Mouse (Mus musculus) adrenal gland, postnatal 36 days (tissue): ENCODE data around the gene Actg1. TPM values are rescaled to one million over a fixed set of nuclear protein-coding genes. Genes with fewer than 3 reads are reported as not detected.

ENCODE experiments used
- DNase-seq, 2 experiments: peaks; one replicate each; pipeline ENCODE4 v3.0.0; 2021; ENCODE audit warnings: mixed read lengths in 1 of 2
- total RNA-seq, 2 experiments: library from RNA; stranded (reverse); gene quantifications; 2 replicates each; pipeline ENCODE4 v1.2.3; 2021

The Actg1 gene
- total RNA-seq, 2 experiments from 2014 or later, result 1,356 to 1,461 TPM

GRCm38 (mm10) chr11:120311561-120311960, 36.8 kb downstream of the Actg1 start:
- DNase-seq, result no peak

- peak; percentile 95 for DNase-seq
Measured at GRCm38 (mm10) chr11:120310813-120311312, 37.5 kb downstream of the Actg1 start.

GRCm38 (mm10) chr11:120308441-120309320, 39.7 kb downstream of the Actg1 start:
- peak in 1 of 2 experiments; percentile 9 for DNase-seq

- peak; percentile 96 for DNase-seq
Measured at GRCm38 (mm10) chr11:120307566-120308430, 40.5 kb downstream of the Actg1 start.

GRCm38 (mm10) chr11:120307132-120307413, 41.3 kb downstream of the Actg1 start:
- DNase-seq, result peak in 1 of 2 experiments; percentile 7

- DNase-seq, result no peak
Measured at GRCm38 (mm10) chr11:120306366-120307131, 41.8 kb downstream of the Actg1 start.

GRCm38 (mm10) chr11:120305535-120306365, 42.6 kb downstream of the Actg1 start:
- peak in 1 of 2 experiments; percentile 15 for DNase-seq

GRCm38 (mm10) chr11:120304886-120305534, 43.3 kb downstream of the Actg1 start:
- DNase-seq, result peak; percentile 90 to 94

- peak in 1 of 2 experiments; percentile 14 for DNase-seq
Measured at GRCm38 (mm10) chr11:120304350-120304694, 44.0 kb downstream of the Actg1 start.

GRCm38 (mm10) chr11:120303559-120304349, 44.6 kb downstream of the Actg1 start:
- DNase-seq, result peak in 1 of 2 experiments; percentile 1

- no peak for DNase-seq
Measured at GRCm38 (mm10) chr11:120303119-120303518, 45.2 kb downstream of the Actg1 start.

GRCm38 (mm10) chr11:120299484-120299883, 48.9 kb downstream of the Actg1 start:
- no peak for DNase-seq

- no peak for DNase-seq
Measured at GRCm38 (mm10) chr11:120298441-120299141, 49.8 kb downstream of the Actg1 start.

- DNase-seq, result peak in 1 of 2 experiments; percentile 1
Measured at GRCm38 (mm10) chr11:120297767-120298166, 50.6 kb downstream of the Actg1 start.

GRCm38 (mm10) chr11:120296305-120297144, 51.8 kb downstream of the Actg1 start:
- DNase-seq, result no peak
